Mouse (Mus musculus) G1E (cell line): ENCODE data around the gene Zfp128.

Source experiments
- CTCF ChIP-seq: IDR thresholded peaks from 2 replicates; pipeline ENCODE4 v1.5.1; 2012; ENCODE audit warnings: low read depth, low read length, inconsistent platforms, mixed read lengths
- GATA1 ChIP-seq: IDR thresholded peaks from 2 replicates; pipeline ENCODE4 v1.6.1; 2012; ENCODE audit warnings: borderline replicate concordance, low read length, inconsistent platforms, mixed read lengths
- GATA2 ChIP-seq: IDR thresholded peaks from 2 replicates; pipeline ENCODE4 v1.6.1; 2012; ENCODE audit warnings: low read depth, low read length, inconsistent platforms, borderline replicate concordance
- POLR2AphosphoS5 ChIP-seq: IDR thresholded peaks from 2 replicates; pipeline ENCODE4 v1.6.1; 2012; ENCODE audit warnings: low read depth, low read length, inconsistent platforms; ENCODE audit not compliant: insufficient replicate concordance
- TAL1 ChIP-seq: conservative IDR thresholded peaks from 2 replicates; pipeline ENCODE4 v1.6.1; 2012; ENCODE audit warnings: low read depth, low read length, inconsistent platforms, mixed read lengths

DNA sequence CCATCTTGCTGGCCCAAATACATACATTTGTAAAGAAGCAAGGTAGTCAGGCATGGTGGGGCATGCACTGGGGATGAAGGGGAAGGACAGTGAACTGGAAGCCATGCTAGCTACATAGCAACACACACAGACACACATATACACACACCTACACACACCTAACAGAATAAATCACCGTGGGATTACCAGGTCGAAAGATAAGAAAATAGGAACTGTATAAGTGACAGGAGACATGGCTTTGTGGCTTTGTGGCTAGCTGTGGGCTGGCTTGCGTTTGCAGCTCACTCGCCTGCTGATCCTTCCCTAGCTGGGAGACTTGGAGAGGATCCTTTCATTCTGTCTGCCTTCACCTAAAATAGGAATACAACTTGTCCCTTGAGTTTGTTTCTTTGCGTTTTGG lies 20.5 kb downstream of the Zfp128 start:
- no peak for TF ChIP-seq CTCF
- TF ChIP-seq GATA1: no peak
- no peak for TF ChIP-seq POLR2AphosphoS5
- no peak for TF ChIP-seq TAL1
- no peak for TF ChIP-seq GATA2
